Mouse (Mus musculus) kidney, adult 2 months (tissue): ENCODE measurements around the gene Fam241b. TPM values are rescaled to one million over a fixed set of nuclear protein-coding genes. Genes with fewer than 3 reads are reported as not detected.

Source experiments
- DNase-seq: peaks from one replicate; pipeline ENCODE4 v3.0.0; 2021
- H3K27ac ChIP-seq: fragments of 200-500 bp; 2 replicates; pipeline ENCODE4 v1.5.1; 2012; ENCODE audit warnings: low read depth, low read length, control low read depth, inconsistent platforms; ENCODE audit not compliant: insufficient read depth
- H3K27me3 ChIP-seq: fragments of 200-500 bp; replicated peaks from 2 replicates; pipeline ENCODE4 v1.6.1; 2012; ENCODE audit warnings: mild to moderate bottlenecking, moderate library complexity, low read length, inconsistent platforms; ENCODE audit not compliant: control insufficient read depth, insufficient read depth
- H3K36me3 ChIP-seq: fragments of 200-500 bp; 2 replicates; pipeline ENCODE4 v1.6.1; 2012; ENCODE audit warnings: mild to moderate bottlenecking, moderate library complexity, low read length, inconsistent platforms; ENCODE audit not compliant: control insufficient read depth, insufficient read depth
- H3K4me1 ChIP-seq: fragments of 200-500 bp; 2 replicates; pipeline ENCODE4 v1.6.1; 2011; ENCODE audit warnings: low read length; ENCODE audit not compliant: control insufficient read depth, insufficient read depth
- H3K4me3 ChIP-seq: fragments of 200-500 bp; 2 replicates; pipeline ENCODE4 v1.5.1; 2011; ENCODE audit warnings: mild to moderate bottlenecking, low read depth, low read length, control low read depth; ENCODE audit not compliant: insufficient read depth
- CTCF ChIP-seq: fragments of 200-500 bp; conservative IDR thresholded peaks from 2 replicates; pipeline ENCODE4 v1.5.1; 2011; ENCODE audit warnings: low read depth, mild to moderate bottlenecking, control low read depth, low read length, moderate library complexity, mixed read lengths; ENCODE audit not compliant: insufficient read depth, insufficient read length
- POLR2A ChIP-seq: fragments of 200-500 bp; IDR thresholded peaks from one replicate; pipeline ENCODE4 v1.6.1; 2011; ENCODE audit warnings: low read depth, low read length, control low read depth
- WGBS: fragments of 180-500 bp; shearing (Covaris S2); methylation state at CpG from one replicate; pipeline ENCODE4 v1.1.7; 2018; 5-methylcytosine and 5-hydroxymethylcytosine counted together
- polyA plus RNA-seq: library from polyadenylated mRNA; depleted of rRNA; stranded (reverse); fragments of >200 nt; gene quantifications from 2 replicates; pipeline ENCODE4 v1.2.3, GENCODE M21; 2012

Fam241b gene
- polyA plus RNA-seq, 1 experiment = 9.6 TPM

- no peak overlapping the region for H3K4me3 ChIP-seq
- H3K4me1 ChIP-seq = no peaks in the 10 kb centered on the region
- TF ChIP-seq CTCF = no peak
- no peak for TF ChIP-seq POLR2A
- no peaks in the 10 kb centered on the region for H3K36me3 ChIP-seq
- H3K27me3 ChIP-seq = no peaks in the 10 kb centered on the region
- 59% methylated on average over 7 of the region's 7 CpGs for WGBS
- no peak overlapping the region for H3K27ac ChIP-seq
- no peak for DNase-seq
Measured at GRCm38 (mm10) chr10:62149929-62150328, 6.2 kb upstream of the Fam241b start.

GRCm38 (mm10) chr10:62147466-62148248 lies 3.9 kb upstream of the Fam241b start:
- no peak for DNase-seq
- Histone ChIP-seq H3K27me3 (no peaks in the 10 kb centered on the region), H3K27ac (no peak overlapping the region), H3K36me3 (no peaks in the 10 kb centered on the region), H3K4me1 (no peaks in the 10 kb centered on the region), H3K4me3 (no peak overlapping the region)
- 61% methylated on average over 12 of the region's 12 CpGs for WGBS
- no peak for TF ChIP-seq CTCF
- no peak for TF ChIP-seq POLR2A

DNA sequence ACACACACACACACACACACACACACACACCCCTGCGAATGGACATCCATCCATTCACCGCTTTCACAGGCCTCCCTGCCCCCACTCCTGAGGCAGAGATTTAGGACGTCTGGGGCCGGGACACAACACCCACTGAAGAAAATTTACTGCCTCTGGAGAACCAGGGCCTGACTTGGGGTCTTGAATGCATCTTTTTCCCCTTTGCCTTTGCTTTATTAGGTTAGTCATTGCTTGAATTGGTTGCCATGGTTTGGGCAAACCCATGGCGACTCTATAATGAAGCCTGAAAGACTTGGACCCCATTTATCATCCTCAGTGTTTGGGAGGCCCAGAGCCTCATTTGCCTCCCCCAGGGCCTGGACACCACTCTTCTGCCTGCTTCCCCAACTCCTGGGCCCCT lies 2.2 kb upstream of the Fam241b start:
- H3K36me3 ChIP-seq = no peaks in the 10 kb centered on the region
- H3K27me3 ChIP-seq = no peaks in the 10 kb centered on the region
- H3K4me3 ChIP-seq = no peak overlapping the region
- WGBS = 60% methylated on average over 5 of the region's 5 CpGs
- TF ChIP-seq CTCF = no peak
- no peak for TF ChIP-seq POLR2A
- no peak overlapping the region for H3K27ac ChIP-seq
- DNase-seq = no peak
- no peaks in the 10 kb centered on the region for H3K4me1 ChIP-seq

DNA sequence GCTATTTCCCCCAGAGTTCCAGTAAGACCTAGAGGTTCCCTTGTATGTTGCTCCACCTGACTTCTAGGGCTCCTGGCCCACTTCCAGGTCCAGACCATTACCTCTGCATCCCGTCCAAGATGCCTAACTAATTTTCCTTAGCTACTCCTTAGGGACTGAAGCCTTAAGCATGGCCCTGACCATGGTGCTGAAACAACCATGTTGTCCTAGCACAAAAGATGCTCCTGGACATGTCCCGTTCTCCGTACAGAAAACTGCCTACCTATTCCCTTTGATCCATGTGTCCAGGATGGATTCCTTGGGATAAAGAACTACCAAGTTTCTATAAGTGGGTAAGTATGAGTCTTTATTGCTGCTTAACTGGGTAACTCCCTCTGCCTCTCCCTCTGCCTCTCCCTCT lies 5.7 kb downstream of the Fam241b start:
- 16% methylated on average over 3 of the region's 3 CpGs for WGBS
- TF ChIP-seq POLR2A = no peak
- TF ChIP-seq CTCF = no peak

DNA sequence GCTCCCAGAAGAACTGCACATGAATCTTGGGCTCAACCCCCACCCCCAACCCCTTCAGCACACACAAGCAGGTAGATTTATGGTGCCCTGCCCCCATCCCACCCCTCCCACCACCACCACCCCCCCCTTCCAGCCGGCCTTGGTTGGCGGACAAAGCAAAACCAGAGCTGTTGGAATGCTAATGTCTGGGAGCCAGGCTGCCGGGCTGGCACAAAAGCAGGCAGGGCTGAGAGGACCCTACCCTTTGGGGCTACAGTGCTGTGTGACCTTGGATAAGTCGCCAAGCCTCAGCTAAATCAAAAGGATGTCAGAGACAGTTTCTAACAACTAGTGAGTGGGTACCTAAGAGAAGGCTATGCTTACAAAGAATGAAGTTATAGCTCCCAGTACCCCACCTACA lies 6.6 kb downstream of the Fam241b start:
- no peak for DNase-seq
- no peak overlapping the region for H3K27ac ChIP-seq
- 7% methylated on average over 4 of the region's 4 CpGs for WGBS
- no peak for TF ChIP-seq CTCF
- no peak for TF ChIP-seq POLR2A
- no peak overlapping the region for H3K4me3 ChIP-seq
- H3K36me3 ChIP-seq = no peaks in the 10 kb centered on the region
- H3K27me3 ChIP-seq = no peaks in the 10 kb centered on the region; the same call in 1 of the 2 replicates
- H3K4me1 ChIP-seq = no peaks in the 10 kb centered on the region

More for the DNA sequence above, 5.7 kb downstream of the Fam241b start:
- Histone ChIP-seq H3K27ac (no peak overlapping the region), H3K36me3 (no peaks in the 10 kb centered on the region), H3K4me1 (no peaks in the 10 kb centered on the region), H3K27me3 (no peaks in the 10 kb centered on the region), H3K4me3 (no peak overlapping the region)
- DNase-seq = no peak

DNA sequence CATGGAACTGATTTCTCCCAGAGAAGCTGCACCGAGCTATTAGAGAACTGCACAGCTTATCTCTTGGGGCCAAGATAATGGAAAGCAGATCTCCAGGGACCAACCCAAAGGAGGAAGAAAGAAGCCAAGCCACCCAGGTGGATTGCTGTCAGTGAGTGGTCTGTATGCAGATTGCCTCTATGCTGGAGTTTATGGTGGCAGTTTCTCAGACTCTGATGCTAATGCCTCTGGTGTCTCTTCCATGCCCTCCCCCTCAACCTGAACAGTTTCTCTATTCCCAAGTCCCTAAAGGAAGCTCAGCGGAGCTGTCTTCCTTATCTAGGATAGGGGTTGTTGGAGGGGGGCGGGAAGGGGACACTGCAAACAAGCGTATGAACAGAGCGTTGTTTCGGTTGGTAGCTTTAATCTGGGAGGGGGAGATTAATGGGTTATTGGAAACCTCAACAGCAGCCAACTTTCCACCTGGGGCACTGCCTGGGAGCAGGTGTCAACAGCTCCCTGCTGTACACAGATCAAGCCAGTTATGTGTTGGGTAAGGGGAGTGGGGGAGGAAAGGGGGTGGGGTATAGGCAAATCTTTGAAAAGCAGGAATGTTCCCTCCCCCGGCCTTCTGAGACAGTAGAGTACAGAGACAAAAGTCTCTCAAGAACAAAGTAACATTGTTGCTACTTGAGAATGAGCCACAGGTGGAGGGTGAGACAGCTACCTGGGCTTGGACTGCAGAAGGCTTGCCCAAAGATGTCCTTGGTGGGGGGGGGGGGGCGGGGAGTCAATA lies 7.8 kb downstream of the Fam241b start:
- Histone ChIP-seq H3K4me3 (no peak overlapping the region), H3K27me3 (no peaks in the 10 kb centered on the region; the same call in 1 of the 2 replicates)
- 4% methylated on average over 8 of the region's 8 CpGs for WGBS

GRCm38 (mm10) chr10:62132691-62133281 lies 10.9 kb downstream of the Fam241b start, which contains the start of gene Neurog3:
Gene Neurog3, plus strand, starts transcription at chr10:62133090.
- no peak within 1 kb of the TSS for H3K27ac ChIP-seq
- H3K4me1 ChIP-seq = no peaks in the 10 kb centered on the region
- H3K36me3 ChIP-seq = no peaks in the 10 kb centered on the region
- H3K27me3 ChIP-seq = no peaks in the 10 kb centered on the region; the same call in 1 of the 2 replicates
- no peak within 1 kb of the TSS for H3K4me3 ChIP-seq
- TF ChIP-seq CTCF = no peak
- TF ChIP-seq POLR2A = no peak
- no peak for DNase-seq
- under 1% methylated on average over 29 of the region's 29 CpGs for WGBS

More for the DNA sequence above, 7.8 kb downstream of the Fam241b start:
- no peak overlapping the region for H3K27ac ChIP-seq
- no peaks in the 10 kb centered on the region for H3K4me1 ChIP-seq
- no peaks in the 10 kb centered on the region for H3K36me3 ChIP-seq
- no peak for DNase-seq
- TF ChIP-seq CTCF (no peak), POLR2A (no peak)
